Mouse (Mus musculus) stomach, embryonic 16.5 days (tissue): ENCODE results near the gene Vwce. TPM values are rescaled to one million over a fixed set of nuclear protein-coding genes. Genes with fewer than 3 reads are reported as not detected.

Experiments
- ATAC-seq: fragments of 200-750 bp; cut with Nextera tagmentation; 2 replicates; pipeline ENCODE4 v1.8.0; 2017; ENCODE audit warnings: moderate number of reproducible peaks, moderate TSS enrichment; ENCODE audit not compliant: insufficient read depth, low FRiP score
- H3K27ac ChIP-seq: fragments of 300-500 bp; sonication (generic); 2 replicates; pipeline ENCODE4 v1.5.1; 2014; ENCODE audit warnings: low read length
- H3K27me3 ChIP-seq: fragments of 300-500 bp; sonication (generic); 2 replicates; pipeline ENCODE4 v1.6.1; 2014; ENCODE audit warnings: low read length, control low read depth, mixed read lengths; ENCODE audit not compliant: control insufficient read depth, insufficient read depth
- H3K36me3 ChIP-seq: fragments of 300-500 bp; sonication (generic); 2 replicates; pipeline ENCODE4 v1.6.1; 2014; ENCODE audit warnings: low read length; ENCODE audit not compliant: control insufficient read depth, insufficient read depth
- H3K4me1 ChIP-seq: fragments of 300-500 bp; sonication (generic); 2 replicates; pipeline ENCODE4 v1.6.1; 2014; ENCODE audit warnings: low read length, control low read depth, mixed read lengths; ENCODE audit not compliant: control insufficient read depth, insufficient read depth
- H3K4me2 ChIP-seq: fragments of 300-500 bp; sonication (generic); 2 replicates; pipeline ENCODE4 v1.6.1; 2014; ENCODE audit warnings: low read depth, low read length, mixed read lengths
- H3K4me3 ChIP-seq: fragments of 300-500 bp; sonication (generic); replicated peaks from 2 replicates; pipeline ENCODE4 v1.5.1; 2014; ENCODE audit warnings: mild to moderate bottlenecking, low read length
- H3K9ac ChIP-seq: fragments of 300-500 bp; sonication (generic); 2 replicates; pipeline ENCODE4 v1.6.1; 2014; ENCODE audit warnings: low read length
- H3K9me3 ChIP-seq: fragments of 300-500 bp; sonication (generic); replicated peaks from 2 replicates; pipeline ENCODE4 v1.6.1; 2016; ENCODE audit warnings: low read length, control low read depth; ENCODE audit not compliant: control insufficient read depth
- WGBS: fragments of 180-500 bp; shearing (Covaris S2); extraction: QIAGEN DNeasy Blood & Tissue Kit; methylation state at CpG from one replicate; pipeline ENCODE4 v1.1.7; 2014; 5-methylcytosine and 5-hydroxymethylcytosine counted together
- polyA plus RNA-seq: library from polyadenylated mRNA; unstranded; fragments of >200 nt; fragmentation: Nextera tagmentation; extraction: Ambion mirVana; gene quantifications from 2 replicates; pipeline ENCODE4 v1.2.1, GENCODE M21; 2015

Gene Vwce
- polyA plus RNA-seq, 1 experiment from 2014 or later = 2.0 TPM

DNA sequence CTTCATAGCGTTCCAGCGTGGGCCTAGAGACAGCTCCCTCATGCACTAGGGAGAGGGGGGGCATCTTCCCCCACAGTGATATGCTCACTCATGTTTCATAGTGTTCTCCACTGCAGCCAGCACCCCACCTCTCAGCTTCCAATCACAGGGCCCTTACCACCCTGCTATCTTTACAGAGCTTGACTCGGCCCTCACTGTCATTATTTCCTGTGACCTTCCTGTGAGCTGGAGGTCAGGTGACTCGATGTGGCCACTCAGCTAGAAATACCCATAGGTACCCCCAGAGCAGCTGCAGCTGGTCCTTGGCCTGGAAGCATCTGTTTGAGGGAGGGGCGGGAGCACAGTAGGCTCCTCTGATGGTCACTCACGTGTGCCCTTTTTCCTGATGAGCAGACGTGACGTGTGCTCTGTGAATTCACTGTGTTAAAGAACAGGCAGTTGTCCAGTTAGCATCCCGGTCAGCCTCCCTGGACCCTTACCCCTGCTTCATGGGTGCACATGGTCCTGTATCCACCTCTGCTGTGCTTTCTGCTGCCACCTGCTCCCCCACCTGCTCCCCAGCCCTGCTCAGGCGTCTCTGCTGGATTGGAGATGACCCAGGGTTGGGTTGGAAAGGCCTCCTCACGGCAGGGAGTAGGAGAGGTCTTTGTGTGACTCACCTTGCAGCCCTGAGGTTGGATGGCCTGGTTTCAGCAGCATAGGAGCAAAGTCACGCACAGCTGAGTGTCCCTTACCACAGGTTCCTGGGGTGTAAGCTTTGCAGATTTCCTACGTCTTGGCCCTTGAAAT, 73.3 kb downstream of the Vwce start:
- peaks cover 19% of the 10 kb centered on the region for H3K36me3 ChIP-seq
- WGBS = 76% methylated on average over 13 of the region's 13 CpGs
- H3K27me3 ChIP-seq = no peaks in the 10 kb centered on the region
- H3K9ac ChIP-seq = no peak overlapping the region
- no peak overlapping the region for H3K27ac ChIP-seq
- H3K4me1 ChIP-seq = peaks cover 24% of the 10 kb centered on the region
- no peaks in the 10 kb centered on the region for H3K9me3 ChIP-seq
- ATAC-seq = no peak
- no peak overlapping the region for H3K4me2 ChIP-seq
- H3K4me3 ChIP-seq = no peak overlapping the region

DNA sequence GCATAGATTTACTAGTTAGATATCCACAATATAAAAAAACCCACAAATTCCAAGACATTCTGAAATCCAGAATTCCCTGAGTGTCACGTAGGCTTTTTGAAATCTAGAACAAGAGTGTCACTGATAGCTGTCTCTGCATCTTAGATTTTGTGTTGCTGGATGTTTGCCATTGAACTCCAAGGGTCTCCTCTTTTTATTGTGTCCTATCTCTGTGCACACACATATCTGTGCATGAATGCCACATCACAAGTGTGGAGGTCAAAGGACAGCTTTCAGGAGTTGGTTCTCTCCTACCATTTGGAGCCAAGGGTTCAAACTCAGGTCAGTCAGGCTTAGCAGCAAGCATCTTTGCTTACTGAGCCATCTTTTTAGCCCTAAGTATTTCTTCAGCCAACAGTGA, 73.9 kb downstream of the Vwce start:
- H3K27me3 ChIP-seq = no peaks in the 10 kb centered on the region
- no peaks in the 10 kb centered on the region for H3K9me3 ChIP-seq
- H3K4me2 ChIP-seq = no peak overlapping the region
- 92% methylated on average over 1 of the region's 1 CpGs for WGBS
- H3K9ac ChIP-seq = no peak overlapping the region
- H3K36me3 ChIP-seq = peaks cover 21% of the 10 kb centered on the region
- no peak overlapping the region for H3K4me3 ChIP-seq
- peaks cover 18% of the 10 kb centered on the region for H3K4me1 ChIP-seq
- ATAC-seq = no peak
- no peak overlapping the region for H3K27ac ChIP-seq

DNA sequence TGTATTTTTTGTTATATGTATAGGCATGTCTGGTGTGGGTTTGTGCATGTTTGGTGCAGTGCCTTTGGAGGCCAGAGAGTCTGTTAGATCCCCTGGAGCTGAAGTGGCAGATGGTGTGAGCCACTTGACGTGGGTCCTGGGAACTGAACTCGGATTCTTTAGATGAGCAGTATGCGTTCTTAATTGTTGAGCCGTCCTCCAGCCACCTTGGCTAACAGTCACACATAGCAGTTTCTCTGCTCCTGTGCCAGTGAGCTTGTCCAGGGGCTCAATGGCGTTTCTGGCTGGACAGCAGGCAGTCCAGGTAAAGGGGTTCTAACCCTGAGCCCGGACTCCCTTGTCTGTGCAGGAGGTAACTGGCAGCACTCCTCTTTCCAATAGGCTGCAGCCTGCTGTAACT, 74.9 kb downstream of the Vwce start:
- Histone ChIP-seq H3K9ac (no peak overlapping the region), H3K36me3 (peaks cover 28% of the 10 kb centered on the region), H3K4me2 (no peak overlapping the region), H3K4me3 (no peak overlapping the region), H3K9me3 (no peaks in the 10 kb centered on the region), H3K27ac (peak overlapping the region; percentile 24; the same call in 1 of the 2 replicates), H3K4me1 (peaks cover 14% of the 10 kb centered on the region), H3K27me3 (no peaks in the 10 kb centered on the region)
- 79% methylated on average over 6 of the region's 6 CpGs for WGBS
- no peak for ATAC-seq

DNA sequence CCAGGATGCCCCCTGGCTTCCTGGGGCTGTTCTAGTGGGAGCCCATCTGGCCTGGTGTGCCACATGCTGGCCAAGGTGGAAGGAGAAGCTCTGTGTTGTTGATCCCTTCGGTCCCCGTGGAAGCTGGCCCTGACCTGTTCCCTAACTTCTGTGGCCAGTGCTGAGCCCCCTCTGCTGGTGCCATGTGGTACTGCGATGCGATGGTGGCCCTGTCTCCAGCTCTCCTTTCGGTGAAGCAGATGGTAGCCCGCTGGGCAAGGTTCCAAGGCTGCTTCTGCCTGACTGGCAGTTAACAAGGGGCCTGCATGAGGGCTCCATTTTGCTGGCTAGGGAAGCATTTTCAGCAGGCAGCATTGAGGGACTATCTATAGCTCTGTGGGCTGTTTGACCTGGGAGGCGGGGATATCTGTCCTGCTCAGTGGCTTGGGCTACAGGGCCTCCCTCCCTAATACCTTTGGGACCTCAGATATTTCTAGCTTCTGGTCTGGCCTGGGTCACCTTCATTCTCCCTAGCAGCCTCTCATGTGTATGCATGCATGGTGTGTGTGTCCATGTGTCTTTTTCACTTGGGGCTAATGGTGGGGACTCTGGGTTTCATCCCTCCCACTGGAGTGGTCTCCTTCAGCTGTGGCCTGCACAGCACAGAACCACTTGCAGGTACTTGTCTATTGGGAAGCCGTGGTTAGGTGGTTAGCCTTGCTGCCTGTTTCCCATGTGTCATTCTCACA, 75.5 kb downstream of the Vwce start:
- no peak overlapping the region for H3K9ac ChIP-seq
- WGBS = 19% methylated on average over 8 of the region's 8 CpGs
- H3K36me3 ChIP-seq = peaks cover 30% of the 10 kb centered on the region
- peaks cover 10% of the 10 kb centered on the region for H3K4me1 ChIP-seq
- H3K4me2 ChIP-seq = no peak overlapping the region
- H3K4me3 ChIP-seq = no peak overlapping the region
- H3K9me3 ChIP-seq = no peaks in the 10 kb centered on the region
- no peaks in the 10 kb centered on the region for H3K27me3 ChIP-seq
- H3K27ac ChIP-seq = peak overlapping the region; percentile 26
- ATAC-seq = peak; percentile 68

DNA sequence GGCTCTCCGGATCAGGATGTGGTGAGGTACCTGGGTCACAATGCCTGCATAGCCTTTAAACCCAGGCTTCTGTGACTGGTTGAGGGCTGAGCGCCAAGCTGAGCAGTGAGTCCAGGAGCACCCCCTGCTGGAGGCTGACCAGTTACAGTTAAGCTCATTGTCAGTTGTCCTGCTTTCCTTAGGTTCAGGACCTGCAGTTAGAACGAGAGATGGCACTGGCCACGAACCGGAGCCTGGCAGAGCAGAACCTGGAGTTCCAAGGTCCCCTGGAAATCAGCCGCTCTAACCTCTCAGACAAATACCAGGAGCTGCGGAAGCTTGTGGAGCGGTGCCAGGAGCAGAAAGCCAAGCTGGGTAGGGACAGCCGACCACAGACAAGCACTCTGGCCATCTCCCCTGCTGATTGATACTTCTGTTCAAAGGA, 76.1 kb downstream of the Vwce start:
- Histone ChIP-seq H3K4me1 (peaks cover 10% of the 10 kb centered on the region), H3K4me2 (no peak overlapping the region), H3K9ac (no peak overlapping the region), H3K27me3 (no peaks in the 10 kb centered on the region), H3K27ac (peak overlapping the region; percentile 26), H3K36me3 (peaks cover 30% of the 10 kb centered on the region), H3K9me3 (no peaks in the 10 kb centered on the region), H3K4me3 (no peak overlapping the region)
- 77% methylated on average over 9 of the region's 9 CpGs for WGBS
- peak; percentile 41 for ATAC-seq

DNA sequence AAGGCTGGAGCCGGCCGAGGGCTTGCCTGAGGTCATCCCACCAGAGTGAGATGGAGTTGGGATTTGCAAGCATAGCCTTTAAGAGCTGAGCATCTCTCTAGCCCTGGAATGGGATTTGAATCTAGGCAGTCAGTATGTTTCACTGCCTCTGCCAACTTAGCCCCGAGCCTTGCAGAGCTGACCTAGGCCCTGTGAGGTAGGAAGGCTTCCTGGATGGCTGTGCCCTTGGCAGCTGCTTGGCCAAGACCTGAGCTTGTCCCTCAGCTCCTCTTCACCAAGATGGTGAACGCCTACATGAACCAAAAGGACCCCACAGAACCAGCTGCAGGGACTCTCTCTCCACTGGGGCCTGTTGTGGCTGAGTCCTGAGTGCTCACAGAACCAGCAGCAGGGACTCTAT, 76.7 kb downstream of the Vwce start:
- H3K4me1 ChIP-seq = peaks cover 10% of the 10 kb centered on the region
- WGBS = 88% methylated on average over 4 of the region's 4 CpGs
- no peak overlapping the region for H3K4me2 ChIP-seq
- no peak overlapping the region for H3K9ac ChIP-seq
- H3K4me3 ChIP-seq = no peak overlapping the region
- ATAC-seq = no peak
- H3K27me3 ChIP-seq = no peaks in the 10 kb centered on the region
- H3K36me3 ChIP-seq = peaks cover 30% of the 10 kb centered on the region
- H3K9me3 ChIP-seq = no peaks in the 10 kb centered on the region
- H3K27ac ChIP-seq = no peak overlapping the region

DNA sequence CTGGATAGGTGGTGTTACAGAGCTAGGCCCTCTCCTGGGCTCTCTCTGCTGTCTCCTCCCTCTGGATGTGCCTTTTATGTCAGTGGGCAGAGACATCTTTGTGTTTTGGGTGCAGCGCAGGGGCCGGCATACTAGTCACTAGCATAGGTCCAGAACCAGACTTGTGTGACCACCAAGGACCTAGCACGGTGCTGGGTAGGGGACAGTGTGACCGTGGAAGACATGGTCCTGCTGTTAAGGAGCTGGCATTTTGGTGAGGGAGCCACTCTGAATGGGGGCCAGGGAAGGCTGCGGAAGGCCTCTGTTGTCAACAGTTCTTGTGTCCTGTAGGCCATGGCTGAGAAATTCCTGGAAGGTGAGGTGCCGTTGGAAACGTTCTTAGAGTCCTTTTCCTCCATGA, 78.2 kb downstream of the Vwce start:
- Histone ChIP-seq H3K27me3 (no peaks in the 10 kb centered on the region), H3K4me3 (no peak overlapping the region), H3K27ac (no peak overlapping the region), H3K9me3 (no peaks in the 10 kb centered on the region), H3K4me2 (no peak overlapping the region), H3K36me3 (peaks cover 30% of the 10 kb centered on the region), H3K4me1 (peaks cover 10% of the 10 kb centered on the region), H3K9ac (no peak overlapping the region)
- ATAC-seq = no peak
- WGBS = 89% methylated on average over 7 of the region's 7 CpGs

DNA sequence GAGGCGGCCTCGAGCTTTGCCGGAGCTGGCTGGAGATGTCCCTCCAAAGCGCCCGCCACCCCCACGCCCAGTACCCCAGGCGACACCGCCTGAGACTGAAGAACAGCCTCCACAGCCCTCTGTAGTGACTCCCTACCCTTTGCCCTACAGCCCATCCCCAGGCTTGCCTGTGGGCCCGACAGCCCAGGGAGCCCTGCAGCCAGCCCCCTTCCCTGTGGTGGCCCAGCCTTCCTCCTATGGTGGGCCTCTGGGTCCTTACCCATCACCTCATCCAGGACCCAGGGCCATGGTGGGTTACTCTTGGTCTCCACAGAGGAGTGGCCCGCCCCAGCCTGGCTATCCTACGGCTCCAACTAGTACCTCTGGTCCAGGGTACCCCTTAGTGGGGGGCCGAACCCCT, 78.6 kb downstream of the Vwce start:
- H3K27ac ChIP-seq = no peak overlapping the region
- 96% methylated on average over 12 of the region's 12 CpGs for WGBS
- H3K4me2 ChIP-seq = no peak overlapping the region
- H3K4me1 ChIP-seq = peaks cover 10% of the 10 kb centered on the region
- H3K36me3 ChIP-seq = peaks cover 30% of the 10 kb centered on the region
- H3K9ac ChIP-seq = no peak overlapping the region
- no peak overlapping the region for H3K4me3 ChIP-seq
- no peak for ATAC-seq
- no peaks in the 10 kb centered on the region for H3K27me3 ChIP-seq
- no peaks in the 10 kb centered on the region for H3K9me3 ChIP-seq

DNA sequence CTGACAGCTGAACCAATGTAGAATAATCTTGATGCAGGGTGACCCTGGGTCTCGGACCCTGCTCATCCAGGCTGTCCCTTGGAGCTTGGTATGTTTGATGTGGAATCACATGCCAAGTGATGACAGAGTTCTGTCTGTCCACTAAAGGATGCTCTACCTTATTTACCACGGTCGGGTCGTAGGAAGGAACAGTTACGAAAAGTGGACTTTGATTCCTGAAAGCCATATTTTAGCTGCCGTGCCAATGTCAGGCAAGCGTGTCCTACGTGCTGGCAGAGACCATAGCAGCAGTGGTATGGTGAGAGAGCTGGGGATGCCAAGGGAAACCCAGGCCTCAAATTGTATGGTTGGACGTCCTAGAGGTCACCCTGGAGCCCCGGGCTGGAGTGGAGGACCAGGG, 79.5 kb downstream of the Vwce start:
- no peaks in the 10 kb centered on the region for H3K9me3 ChIP-seq
- 91% methylated on average over 10 of the region's 10 CpGs for WGBS
- no peak overlapping the region for H3K27ac ChIP-seq
- H3K4me2 ChIP-seq = no peak overlapping the region
- H3K36me3 ChIP-seq = peaks cover 30% of the 10 kb centered on the region
- H3K4me3 ChIP-seq = no peak overlapping the region
- H3K27me3 ChIP-seq = no peaks in the 10 kb centered on the region
- H3K4me1 ChIP-seq = peaks cover 10% of the 10 kb centered on the region
- no peak for ATAC-seq
- no peak overlapping the region for H3K9ac ChIP-seq
